Mouse (Mus musculus): ENCODE results near the gene Sorbs1.

Sorbs1 gene

GRCm38 (mm10) chr19:40512500-40513421 lies 818 bp downstream of the Sorbs1 start:
- DNase-seq = no peak

DNA sequence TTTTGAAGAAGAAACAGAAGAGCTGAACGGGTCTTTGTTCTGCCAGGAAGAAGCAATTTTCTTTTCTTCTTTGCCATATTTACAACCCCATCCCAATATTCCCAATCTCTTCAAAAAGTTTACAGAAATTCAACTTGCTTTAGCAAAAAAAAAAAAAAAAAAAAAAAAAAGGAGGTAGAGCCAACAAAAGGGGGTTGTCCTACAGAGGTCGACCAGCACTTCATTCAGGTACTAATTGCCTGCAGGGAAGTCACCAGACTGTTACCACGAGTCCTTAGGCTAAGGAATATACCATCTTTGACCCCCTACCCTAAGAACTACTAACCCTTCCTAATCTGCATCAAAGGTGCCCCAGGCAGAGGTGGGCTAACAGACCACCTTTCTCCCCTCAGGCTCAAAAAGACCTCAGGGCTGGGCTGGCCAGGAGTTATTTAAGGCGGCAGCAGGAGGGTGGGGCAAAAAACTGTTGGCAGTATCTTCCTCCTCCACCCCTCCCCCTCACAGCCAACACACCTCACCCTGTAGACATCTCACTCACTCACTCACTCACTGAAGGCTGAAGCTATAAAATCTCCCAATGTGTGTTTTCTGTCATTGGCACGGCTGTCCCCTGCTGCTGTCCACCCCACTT lies 1.8 kb downstream of the Sorbs1 start:
- DNase-seq = no peak

GRCm38 (mm10) chr19:40511100-40511439 lies 2.5 kb downstream of the Sorbs1 start:
- no peak for DNase-seq

GRCm38 (mm10) chr19:40510387-40511099 lies 3.0 kb downstream of the Sorbs1 start:
- DNase-seq = no peak

DNA sequence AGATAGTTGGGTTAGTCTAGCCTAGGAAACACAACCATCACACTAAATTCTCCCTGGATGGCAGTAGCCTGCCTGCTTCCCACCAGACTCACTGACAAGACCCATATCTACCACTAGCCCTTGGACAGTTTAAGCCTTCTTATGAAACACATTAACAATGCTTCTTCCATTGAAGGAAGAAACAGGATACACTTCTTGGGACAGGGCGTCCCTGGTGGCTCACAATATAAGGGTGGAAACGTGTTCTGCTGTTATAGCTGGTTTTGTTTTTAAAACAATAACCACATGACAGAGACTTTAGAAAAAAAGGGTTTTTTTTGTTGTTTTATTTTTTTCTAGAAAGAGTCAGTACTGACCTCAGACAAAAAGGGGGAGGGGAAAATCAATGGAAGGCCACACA lies 4.3 kb downstream of the Sorbs1 start:
- DNase-seq = no peak

GRCm38 (mm10) chr19:40508851-40509250 lies 4.7 kb downstream of the Sorbs1 start:
- no peak for DNase-seq

- no peak for DNase-seq
These were observed 6.6 kb downstream of the Sorbs1 start for GRCm38 (mm10) chr19:40506965-40507364.

GRCm38 (mm10) chr19:40504336-40504735 lies 9.2 kb downstream of the Sorbs1 start:
- no peak for DNase-seq

GRCm38 (mm10) chr19:40499940-40500737 lies 13.4 kb downstream of the Sorbs1 start:
- DNase-seq = peak; percentile 77

GRCm38 (mm10) chr19:40499141-40499540 lies 14.4 kb downstream of the Sorbs1 start:
- no peak for DNase-seq

DNA sequence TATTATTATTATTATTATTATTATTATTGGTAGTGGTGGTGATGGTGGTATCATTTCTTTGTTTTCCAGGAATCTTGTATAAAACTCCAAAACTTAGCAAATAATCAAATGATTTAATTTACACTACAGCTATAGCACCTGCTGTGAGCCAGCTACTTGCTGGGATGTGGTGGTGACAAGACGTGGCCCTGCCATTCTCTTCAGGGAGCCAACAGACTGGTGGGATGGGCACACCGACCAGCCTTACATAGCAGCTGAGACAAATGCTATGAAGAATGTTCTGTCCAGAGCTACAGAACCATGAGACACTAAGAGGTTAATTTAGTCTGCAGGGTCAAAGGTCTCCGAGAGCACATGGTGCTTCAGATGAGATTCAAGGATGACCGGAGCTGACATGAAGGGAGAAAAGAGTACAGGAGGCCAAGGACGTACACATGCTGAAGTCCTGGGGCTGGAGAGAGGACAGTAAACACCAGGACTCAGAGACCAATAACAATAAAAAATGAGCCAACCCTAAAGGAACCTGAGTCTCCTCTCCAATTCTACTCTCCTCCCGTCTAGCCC lies 15.3 kb downstream of the Sorbs1 start:
- DNase-seq = peak; percentile 77

- DNase-seq = no peak
These were observed 16.9 kb downstream of the Sorbs1 start for GRCm38 (mm10) chr19:40496509-40497267.

DNA sequence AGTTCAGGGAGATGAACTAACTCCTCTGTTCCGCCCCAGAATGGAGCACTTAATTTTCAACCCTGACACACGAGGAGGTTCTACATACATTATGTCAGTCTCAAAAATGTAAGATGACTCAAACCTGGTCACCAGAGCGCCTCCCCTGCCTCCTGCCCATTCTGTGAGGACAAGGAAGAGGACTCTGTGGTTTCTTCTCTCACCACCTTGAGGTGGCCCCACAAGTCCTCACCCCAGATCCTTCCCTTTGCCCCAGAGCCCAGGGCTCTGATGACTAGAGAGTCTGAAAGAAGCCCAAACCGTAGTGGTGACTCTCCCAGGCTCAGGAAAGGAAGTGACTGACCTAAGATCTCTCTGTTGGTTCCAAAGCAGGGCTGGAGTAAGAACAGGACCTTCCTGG lies 17.5 kb downstream of the Sorbs1 start:
- DNase-seq = no peak

- no peak for DNase-seq
These were observed 20.7 kb downstream of the Sorbs1 start for GRCm38 (mm10) chr19:40492902-40493301.

GRCm38 (mm10) chr19:40491442-40491841 lies 22.1 kb downstream of the Sorbs1 start:
- peak; percentile 79 for DNase-seq

DNA sequence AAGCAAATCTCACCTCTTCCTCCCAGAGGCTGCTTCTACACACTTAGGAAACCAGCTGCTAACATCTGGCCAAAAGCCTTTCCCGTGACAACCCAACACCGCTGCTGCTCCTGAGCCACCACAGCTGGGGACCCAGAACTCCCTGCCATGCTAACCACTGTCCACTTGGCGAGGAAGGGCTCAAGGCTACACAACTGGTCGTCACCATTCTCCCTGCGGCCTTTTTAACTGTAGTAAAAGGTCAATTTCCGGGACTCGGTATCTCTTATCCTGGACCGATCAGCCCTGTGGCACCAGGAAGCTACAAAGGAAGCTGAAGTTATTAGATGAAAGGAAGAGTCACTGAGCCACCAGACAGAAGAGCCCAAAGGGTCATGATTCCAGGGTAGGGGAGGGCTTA lies 22.8 kb downstream of the Sorbs1 start:
- no peak for DNase-seq

GRCm38 (mm10) chr19:40489633-40490032 lies 23.9 kb downstream of the Sorbs1 start:
- no peak for DNase-seq

- no peak for DNase-seq
These were observed 24.6 kb downstream of the Sorbs1 start for GRCm38 (mm10) chr19:40488853-40489454.

DNA sequence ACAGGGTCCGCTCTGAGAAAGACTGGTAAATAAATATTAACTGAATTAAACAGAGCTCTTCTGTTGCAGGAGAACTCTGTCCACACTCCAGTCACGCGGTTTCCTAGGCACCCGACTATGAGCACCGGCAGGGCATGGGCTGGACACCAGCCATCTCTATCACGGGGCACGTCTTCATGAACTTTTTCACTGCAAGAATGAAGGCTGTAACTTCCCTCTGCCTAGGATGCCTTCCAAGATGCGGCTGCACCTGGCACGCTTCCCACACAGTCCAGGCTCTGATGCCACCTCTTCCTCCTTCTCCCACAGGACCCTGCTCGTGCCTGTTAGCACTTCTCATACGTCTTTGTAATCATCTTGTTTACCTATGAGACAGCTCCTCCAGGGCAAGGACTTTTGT lies 26.0 kb downstream of the Sorbs1 start:
- DNase-seq = peak; percentile 98

DNA sequence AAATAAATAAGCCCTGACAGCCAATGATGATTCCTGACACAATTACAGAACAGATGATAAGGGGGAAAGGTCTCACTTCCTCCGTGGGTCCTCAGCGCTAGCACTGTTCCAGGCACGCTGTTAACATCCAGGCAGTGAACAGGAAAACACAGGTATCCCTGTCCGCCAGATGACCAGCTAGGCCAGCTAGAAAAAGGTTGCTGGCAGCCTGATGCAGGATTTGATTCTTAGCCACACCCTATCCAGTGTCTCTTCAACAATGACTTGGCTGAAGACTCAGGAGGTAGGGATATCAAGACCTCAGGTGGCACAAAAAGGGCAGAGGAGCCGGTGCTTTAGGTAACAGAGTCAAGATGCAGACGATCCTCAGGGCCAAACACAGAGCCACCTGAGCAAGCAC lies 32.5 kb downstream of the Sorbs1 start:
- no peak for DNase-seq

- DNase-seq = peak; percentile 70
These were observed 35.4 kb downstream of the Sorbs1 start for GRCm38 (mm10) chr19:40478161-40478575.

Measured in kidney, adult 9 months (tissue).